Mouse (Mus musculus): Measurements from ENCODE around the gene Kmt5a. TPM values are rescaled to one million over a fixed set of nuclear protein-coding genes. Genes with fewer than 3 reads are reported as not detected.

Gene Kmt5a
- polyA plus RNA-seq, 1 experiment from 2014 or later = 37.5 TPM

Small RNAs within 50 kb of the gene (microRNA-seq; reads per million reads assigned to microRNA genes)
- gene Gm27486 = 2.4 reads per million

Other genes starting within 250 kb of the Kmt5a start
- 2.9 and 4.0 TPM in 2 replicates for gene Pitpnm2, start 190.2 kb upstream of the Kmt5a start, polyA plus RNA-seq (2016; fragmentation: Nextera tagmentation; extraction: Ambion mirVana)
- 16.2 and 18.5 TPM in 2 replicates for gene Mphosph9, start 112.0 kb upstream of the Kmt5a start, polyA plus RNA-seq (2016; fragmentation: Nextera tagmentation; extraction: Ambion mirVana)
- gene 2810006K23Rik, start 111.8 kb upstream of the Kmt5a start, polyA plus RNA-seq (2016; fragmentation: Nextera tagmentation; extraction: Ambion mirVana) = 27.8 and 30.2 TPM in 2 replicates
- gene Cdk2ap1, start 76.8 kb upstream of the Kmt5a start, polyA plus RNA-seq (2016; fragmentation: Nextera tagmentation; extraction: Ambion mirVana) = 61.6 and 64.3 TPM in 2 replicates
- 90.3 and 94.8 TPM in 2 replicates for gene Sbno1, start 13.9 kb upstream of the Kmt5a start, polyA plus RNA-seq (2016; fragmentation: Nextera tagmentation; extraction: Ambion mirVana)
- 22.4 and 24.9 TPM in 2 replicates for gene Rilpl2, start 38.4 kb downstream of the Kmt5a start, polyA plus RNA-seq (2016; fragmentation: Nextera tagmentation; extraction: Ambion mirVana)
- gene Snrnp35, start 43.2 kb downstream of the Kmt5a start, polyA plus RNA-seq (2016; fragmentation: Nextera tagmentation; extraction: Ambion mirVana) = 35.1 and 35.5 TPM in 2 replicates
- 20.2 and 22.7 TPM in 2 replicates for gene Rilpl1, start 91.5 kb downstream of the Kmt5a start, polyA plus RNA-seq (2016; fragmentation: Nextera tagmentation; extraction: Ambion mirVana)
- 466 and 495 TPM in 2 replicates for gene Tmed2, start 100.8 kb downstream of the Kmt5a start, polyA plus RNA-seq (2016; fragmentation: Nextera tagmentation; extraction: Ambion mirVana)
- gene Ddx55, start 112.9 kb downstream of the Kmt5a start, polyA plus RNA-seq (2016; fragmentation: Nextera tagmentation; extraction: Ambion mirVana) = 18.4 and 19.1 TPM in 2 replicates
- gene Eif2b1, start 139.2 kb downstream of the Kmt5a start, polyA plus RNA-seq (2016; fragmentation: Nextera tagmentation; extraction: Ambion mirVana) = 86.7 and 86.9 TPM in 2 replicates
- gene Gtf2h3, start 139.2 kb downstream of the Kmt5a start, polyA plus RNA-seq (2016; fragmentation: Nextera tagmentation; extraction: Ambion mirVana) = 96.4 and 98.9 TPM in 2 replicates
- gene Atp6v0a2, start 188.6 kb downstream of the Kmt5a start, polyA plus RNA-seq (2016; fragmentation: Nextera tagmentation; extraction: Ambion mirVana) = 46.6 and 53.4 TPM in 2 replicates

Data from midbrain, embryonic 10.5 days (tissue).